Mouse (Mus musculus): ENCODE data around the gene Abtb2.

Abtb2 gene

DNA sequence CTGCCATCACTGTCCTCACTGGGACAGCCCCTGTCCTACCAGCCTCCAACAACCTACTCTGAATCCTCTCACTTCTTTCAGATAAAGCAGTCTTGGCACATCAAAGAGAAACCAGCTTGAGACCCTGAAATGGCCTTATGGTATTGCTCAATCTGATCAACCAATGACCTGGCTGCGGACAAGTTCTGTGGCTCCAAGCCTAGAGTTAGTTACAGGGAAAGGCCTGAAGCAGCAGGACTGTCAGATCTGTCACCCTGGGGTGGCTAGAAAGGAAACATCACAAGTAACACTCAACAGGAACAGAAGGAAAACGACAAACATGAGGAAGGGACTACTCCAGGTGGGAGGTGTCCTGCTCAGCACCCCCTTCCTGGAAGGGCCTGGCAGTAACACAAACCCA lies 158.4 kb downstream of the Abtb2 start:
- DNase-seq (ENCODE audit: extremely low spot score, low read depth, low spot score): no peak

DNA sequence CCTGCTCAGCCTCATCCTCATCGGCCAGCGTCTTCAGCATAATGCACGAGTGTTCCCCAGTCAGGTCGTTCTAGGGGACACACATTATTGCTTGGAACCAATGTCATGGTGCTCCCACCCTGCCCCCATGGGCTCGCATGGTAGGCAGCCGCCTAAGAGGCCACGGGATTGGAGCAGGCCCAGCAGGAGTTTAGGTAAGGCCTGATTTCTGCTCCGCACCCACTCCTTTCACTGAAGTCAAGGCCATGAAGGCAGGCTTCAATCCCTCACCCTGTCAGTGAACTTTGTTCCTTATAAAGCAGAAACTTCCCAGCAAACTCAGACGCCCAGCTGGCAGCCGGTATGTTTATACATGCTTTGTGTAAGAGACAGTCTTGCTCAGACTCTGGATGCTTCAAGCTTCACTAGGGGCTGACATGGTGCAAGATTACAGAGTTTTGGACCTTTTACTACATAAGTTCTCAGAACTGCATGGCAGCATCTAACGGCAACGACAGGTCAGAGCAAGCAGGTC lies 162.0 kb downstream of the Abtb2 start:
- no peak for DNase-seq (ENCODE audit: extremely low spot score, low read depth, low spot score)

GRCm38 (mm10) chr2:103730999-103731398 lies 164.9 kb downstream of the Abtb2 start:
- no peak for DNase-seq (ENCODE audit: extremely low spot score, low read depth, low spot score)

DNA sequence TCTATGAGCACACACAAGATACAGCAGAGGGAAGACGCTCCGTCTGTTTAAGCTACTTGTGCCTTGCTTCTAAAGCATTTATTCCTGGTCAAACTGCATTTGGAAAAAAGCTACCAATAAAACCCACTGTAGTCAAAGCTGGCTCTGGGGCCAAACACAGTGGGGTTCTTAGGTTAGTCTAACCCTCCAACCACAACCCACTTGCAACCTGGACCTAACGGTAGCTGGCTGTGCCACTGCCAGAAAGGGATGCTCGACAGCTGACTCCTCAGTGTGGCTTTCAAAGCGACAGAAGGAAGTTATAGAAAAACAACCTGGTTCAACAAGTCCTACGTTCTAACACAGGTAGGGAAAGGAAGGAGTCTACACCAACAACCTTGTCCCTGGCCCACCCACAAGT lies 165.3 kb downstream of the Abtb2 start:
- DNase-seq (ENCODE audit: extremely low spot score, low read depth, low spot score): no peak

DNA sequence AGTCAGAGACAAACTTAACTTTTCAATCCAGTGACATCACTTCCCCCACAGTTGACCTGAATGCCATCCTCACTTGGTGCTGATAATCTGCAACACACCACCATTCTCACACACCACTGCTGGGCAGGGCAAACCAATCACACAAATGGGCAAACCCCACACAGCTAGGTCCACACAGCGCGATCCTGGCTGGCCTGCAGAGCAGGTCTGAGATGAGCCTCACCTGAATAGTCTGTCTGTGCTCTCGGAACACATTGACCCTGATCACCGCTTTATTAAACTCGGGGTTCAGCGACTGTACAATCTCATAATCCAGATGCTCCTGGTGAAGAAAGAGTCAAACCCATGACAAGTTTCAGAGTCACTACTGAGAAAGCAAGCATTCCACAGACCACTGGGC lies 176.7 kb downstream of the Abtb2 start:
- no peak for DNase-seq (ENCODE audit: extremely low spot score, low read depth, low spot score)

DNA sequence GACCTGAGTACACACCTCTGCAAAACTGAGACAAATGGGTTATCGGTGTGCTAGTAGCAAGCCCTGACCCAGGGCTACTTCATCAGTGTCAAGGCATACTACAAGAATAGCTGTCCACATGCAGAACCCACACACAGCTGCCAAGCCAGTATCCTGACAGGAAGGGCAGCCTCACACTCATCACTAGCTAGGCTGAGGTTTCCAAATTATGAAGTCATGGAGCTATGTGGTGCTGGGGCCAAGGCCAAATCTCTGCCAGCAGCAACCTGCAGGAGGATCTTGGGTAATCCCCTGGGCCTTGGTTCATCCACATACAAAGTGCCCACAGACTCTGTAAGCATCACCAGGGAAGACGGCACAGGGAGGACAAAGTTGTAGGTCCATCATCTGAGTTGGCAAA lies 177.4 kb downstream of the Abtb2 start:
- no peak for DNase-seq (ENCODE audit: extremely low spot score, low read depth, low spot score)

GRCm38 (mm10) chr2:103743988-103744387 lies 177.9 kb downstream of the Abtb2 start:
- no peak for DNase-seq (ENCODE audit: extremely low spot score, low read depth, low spot score)

DNA sequence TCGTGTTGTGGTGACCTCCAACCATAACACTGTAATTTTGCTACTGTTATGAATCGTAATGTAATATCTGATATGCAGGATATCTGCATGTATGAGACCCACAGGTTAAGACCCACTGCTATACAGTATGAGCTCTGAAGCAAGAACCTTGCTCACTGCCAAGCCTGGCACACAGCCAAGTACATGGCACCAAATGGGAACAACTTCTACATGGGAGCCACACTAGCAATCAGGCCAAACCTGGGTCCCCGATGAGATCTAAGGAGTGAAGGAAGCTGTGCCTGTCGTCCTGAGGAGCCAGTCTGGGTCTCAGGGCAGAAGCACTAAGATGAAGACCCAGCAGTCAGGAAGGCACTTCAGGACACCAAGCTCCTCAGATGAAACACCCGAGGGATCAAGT lies 179.4 kb downstream of the Abtb2 start:
- DNase-seq (ENCODE audit: extremely low spot score, low read depth, low spot score): no peak

GRCm38 (mm10) chr2:103746096-103746495 lies 180.0 kb downstream of the Abtb2 start:
- no peak for DNase-seq (ENCODE audit: extremely low spot score, low read depth, low spot score)

DNA sequence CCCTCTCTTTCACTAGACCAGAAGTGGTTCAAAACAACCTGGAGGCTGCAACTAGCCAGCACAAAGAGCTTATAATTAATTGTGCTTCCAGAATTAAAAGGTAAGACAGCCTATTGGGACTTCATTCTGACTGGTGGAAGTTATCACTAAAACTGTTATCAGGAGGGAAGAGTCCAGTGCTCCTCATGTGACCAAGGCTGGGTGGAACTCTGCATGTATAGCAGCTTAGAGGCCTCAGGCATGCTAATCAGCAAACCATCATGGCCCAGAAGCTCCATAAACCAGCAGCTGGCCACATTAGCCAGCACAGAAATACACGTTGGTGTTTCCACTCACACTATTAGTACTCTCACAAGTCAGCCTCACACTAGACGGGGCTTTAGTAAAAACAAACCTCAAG lies 180.7 kb downstream of the Abtb2 start:
- DNase-seq (ENCODE audit: extremely low spot score, low read depth, low spot score): no peak

- no peak for DNase-seq (ENCODE audit: extremely low spot score, low read depth, low spot score)
Measured at GRCm38 (mm10) chr2:103747891-103748290, 181.8 kb downstream of the Abtb2 start.

DNA sequence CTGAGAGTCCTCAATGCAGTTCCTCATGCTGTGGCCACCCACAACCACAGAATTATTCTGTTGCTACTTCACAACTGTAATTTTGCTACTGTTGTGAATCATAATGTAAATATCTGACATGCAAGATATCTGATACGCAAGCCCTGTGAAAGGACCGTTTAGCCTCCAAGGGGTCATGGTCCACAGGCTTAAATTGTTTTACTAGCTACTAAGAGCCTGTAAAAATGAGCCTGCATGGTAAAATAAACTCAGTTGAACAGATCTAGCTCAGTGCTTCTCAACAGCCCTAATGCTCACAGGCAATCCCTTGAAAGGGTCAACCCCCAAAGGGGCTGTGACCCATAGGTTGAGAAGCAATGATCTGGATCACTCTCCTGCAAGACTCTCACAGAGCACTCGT lies 183.0 kb downstream of the Abtb2 start:
- DNase-seq (ENCODE audit: extremely low spot score, low read depth, low spot score): no peak

DNA sequence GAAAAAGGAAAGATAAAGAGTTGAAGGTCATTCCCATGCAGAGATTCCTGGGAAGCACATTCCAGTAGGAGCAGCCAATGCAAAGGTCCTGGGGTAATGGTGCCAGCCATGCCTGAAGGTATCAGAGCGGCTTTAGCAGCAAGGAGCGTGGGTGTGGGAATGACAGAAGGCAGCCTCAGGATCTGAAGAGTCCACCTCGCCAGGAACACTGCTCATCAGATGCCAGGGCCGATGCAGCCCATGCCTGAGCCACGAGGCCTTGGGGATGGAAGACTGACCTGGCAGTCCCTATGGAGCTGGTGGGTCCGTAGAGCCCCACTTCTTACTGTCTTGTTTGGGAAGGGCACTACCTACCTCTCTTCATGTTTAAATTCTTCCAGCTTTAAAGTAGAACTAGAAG lies 185.7 kb downstream of the Abtb2 start:
- no peak for DNase-seq (ENCODE audit: extremely low spot score, low read depth, low spot score)

GRCm38 (mm10) chr2:103754614-103755013 lies 188.5 kb downstream of the Abtb2 start:
- no peak for DNase-seq (ENCODE audit: extremely low spot score, low read depth, low spot score)

- DNase-seq (ENCODE audit: extremely low spot score, low read depth, low spot score): no peak
Measured at GRCm38 (mm10) chr2:103755458-103756085, 189.5 kb downstream of the Abtb2 start.

- no peak for DNase-seq (ENCODE audit: extremely low spot score, low read depth, low spot score)
Measured at GRCm38 (mm10) chr2:103760421-103760820, 194.3 kb downstream of the Abtb2 start.

- peak; percentile 96 for DNase-seq (ENCODE audit: extremely low spot score, low read depth, low spot score)
Measured at GRCm38 (mm10) chr2:103760906-103761716, 195.0 kb downstream of the Abtb2 start, which contains the start of gene Nat10. Nat10 (minus strand) TSS chr2:103761270.

GRCm38 (mm10) chr2:103761993-103762392 lies 195.9 kb downstream of the Abtb2 start:
- no peak for DNase-seq (ENCODE audit: extremely low spot score, low read depth, low spot score)

DNA sequence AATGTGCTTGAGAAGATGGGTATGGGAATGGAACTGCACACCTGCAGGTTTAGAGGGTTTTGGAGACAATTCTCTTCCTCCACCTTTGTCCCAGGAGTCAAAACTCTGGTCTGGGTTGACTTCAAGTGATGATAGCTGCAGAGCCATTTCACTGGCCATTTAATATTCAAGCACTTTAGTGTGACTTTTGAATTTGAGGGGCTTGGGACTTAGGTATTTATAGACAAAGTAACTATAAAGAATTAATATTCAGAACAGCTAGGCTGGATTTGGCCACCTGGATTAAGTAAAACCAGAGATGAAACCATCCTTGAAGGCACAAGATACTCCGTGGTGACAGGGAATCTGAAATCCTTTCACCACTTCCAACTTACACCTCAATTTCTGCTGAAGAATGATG lies 196.4 kb downstream of the Abtb2 start:
- DNase-seq (ENCODE audit: extremely low spot score, low read depth, low spot score): no peak

Data from hindlimb bud, embryonic 11.5 days (tissue).